Mouse (Mus musculus) CH12.LX (cell line): Measurements from ENCODE around the gene Akt3.

Experiments
- CTCF ChIP-seq, 2 experiments: IDR thresholded peaks in 1 of 2; conservative IDR thresholded peaks in 1 of 2; 2 replicates each; pipeline ENCODE4 v1.5.1; 2011 to 2012; ENCODE audit warnings: low read depth in 2 of 2, low read length in 2 of 2, improper control_type of control experiment in 1 of 2, inconsistent platforms in 1 of 2, mild to moderate bottlenecking in 1 of 2, moderate library complexity in 1 of 2
- E2F4 ChIP-seq: IDR thresholded peaks from 2 replicates; pipeline ENCODE4 v1.6.1; 2011; ENCODE audit warnings: low read depth, low read length, improper control_type of control experiment; ENCODE audit not compliant: insufficient replicate concordance
- MAFK ChIP-seq: IDR thresholded peaks from 2 replicates; pipeline ENCODE4 v1.6.1; 2011; ENCODE audit warnings: low read length, improper control_type of control experiment; ENCODE audit not compliant: insufficient replicate concordance
- MYC ChIP-seq: IDR thresholded peaks from 2 replicates; pipeline ENCODE4 v1.6.1; 2011; ENCODE audit warnings: low read depth, mild to moderate bottlenecking, improper control_type of control experiment, low read length
- POLR2A ChIP-seq: IDR thresholded peaks from 2 replicates; pipeline ENCODE4 v1.6.1; 2011; ENCODE audit warnings: low read depth, mild to moderate bottlenecking, improper control_type of control experiment, low read length
- POLR2AphosphoS2 ChIP-seq: IDR thresholded peaks from 2 replicates; pipeline ENCODE4 v1.6.1; 2011; ENCODE audit warnings: low read depth, low read length, improper control_type of control experiment
- RAD21 ChIP-seq: IDR thresholded peaks from 2 replicates; pipeline ENCODE4 v1.6.1; 2011; ENCODE audit warnings: low read depth, mild to moderate bottlenecking, low read length, improper control_type of control experiment, moderate library complexity
- USF1 ChIP-seq: IDR thresholded peaks from 2 replicates; pipeline ENCODE4 v1.6.1; 2014; ENCODE audit warnings: low read depth, mild to moderate bottlenecking, inconsistent platforms, low read length, improper control_type of control experiment
- ZC3H11A ChIP-seq: IDR thresholded peaks from 2 replicates; pipeline ENCODE4 v1.6.1; 2012; ENCODE audit warnings: low read depth, mild to moderate bottlenecking, inconsistent platforms, low read length, improper control_type of control experiment
- ZMIZ1 ChIP-seq: IDR thresholded peaks from 2 replicates; pipeline ENCODE4 v1.6.1; 2012; ENCODE audit warnings: low read depth, mild to moderate bottlenecking, inconsistent platforms, low read length, improper control_type of control experiment

DNA sequence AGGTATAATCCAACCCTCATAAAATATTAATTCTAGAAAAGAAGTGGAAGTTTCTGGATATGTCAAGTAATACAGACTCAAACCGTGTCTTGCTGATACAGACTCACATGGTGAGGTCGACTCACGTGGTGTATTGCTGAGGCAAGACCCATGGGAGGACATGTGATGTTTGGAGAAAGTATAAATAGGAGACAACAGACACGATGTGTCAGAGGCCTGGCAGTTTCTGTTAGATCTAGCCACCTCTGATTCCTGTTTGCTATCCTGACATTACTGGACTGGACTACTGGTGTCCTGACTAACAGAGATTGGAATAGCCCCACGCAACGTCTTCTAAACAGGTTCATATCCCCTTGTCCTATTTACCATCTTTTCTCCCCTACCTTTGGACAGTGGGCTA lies 118.4 kb downstream of the Akt3 start:
- no peak for TF ChIP-seq RAD21
- TF ChIP-seq MYC: no peak
- no peak for TF ChIP-seq CTCF (conservative IDR thresholded peaks at IDR 0.05 in 1 of 2, IDR thresholded peaks at IDR 0.05 in 1 of 2; ENCODE audit: low read depth in 2 of 2, low read length in 2 of 2)
- TF ChIP-seq POLR2AphosphoS2: no peak
- no peak for TF ChIP-seq USF1
- TF ChIP-seq E2F4: no peak
- no peak for TF ChIP-seq POLR2A
- no peak for TF ChIP-seq ZMIZ1
- no peak for TF ChIP-seq ZC3H11A
- no peak for TF ChIP-seq MAFK
